Mouse (Mus musculus) gastrocnemius, postnatal 10 days (tissue): Measurements from ENCODE around the gene Peg3. TPM values are rescaled to one million over a fixed set of nuclear protein-coding genes. Genes with fewer than 3 reads are reported as not detected.
A peak's percentile ranks its signal among the peaks of the same experiment; 100 is the strongest.

Experiments used
- DNase-seq: peaks from one replicate; pipeline ENCODE4 v3.0.0; 2021; ENCODE audit warnings: mixed read lengths
- total RNA-seq, 2 experiments: library from RNA; stranded (reverse); gene quantifications; 2 replicates each; pipeline ENCODE4 v1.2.3; 2021

Peg3 gene
- total RNA-seq, 2 experiments from 2014 or later: 160 to 196 TPM

- no peak for DNase-seq
Observed at GRCm38 (mm10) chr7:6709396-6709795, 20.8 kb downstream of the Peg3 start.

DNA sequence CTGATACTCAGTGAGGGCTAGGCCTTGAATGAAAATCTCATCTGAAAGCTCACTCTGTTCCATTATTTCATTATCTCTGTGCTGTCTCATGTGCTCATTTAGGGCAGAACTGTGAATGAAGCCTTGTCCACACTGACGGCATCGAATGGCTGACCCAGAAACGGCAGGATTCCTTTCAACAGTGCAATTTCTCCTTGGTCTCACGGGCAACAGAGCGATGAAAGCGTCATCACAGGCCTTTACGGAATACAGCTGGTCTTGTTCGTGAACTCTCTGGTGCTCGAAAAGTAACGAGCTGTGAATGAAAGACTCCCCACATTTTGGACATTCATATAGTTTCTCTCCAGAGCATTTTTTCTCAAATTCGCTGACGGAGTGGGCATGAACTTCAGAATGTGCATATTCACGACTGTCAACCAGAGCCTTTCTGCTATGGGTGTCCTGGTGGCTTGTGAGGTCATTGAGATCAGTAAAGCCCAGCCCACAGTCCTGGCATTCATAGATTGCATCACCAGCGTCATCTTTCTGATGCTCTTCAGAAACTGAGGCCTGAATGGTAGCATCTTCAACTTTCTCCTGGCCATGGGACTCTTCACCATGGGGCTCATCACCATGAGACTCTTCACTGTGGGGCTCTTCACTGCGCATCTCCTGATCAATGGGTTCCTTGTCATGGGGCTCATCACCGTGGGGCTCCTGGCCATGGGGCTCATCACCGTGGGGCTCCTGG is 21.6 kb downstream of the Peg3 start:
- no peak for DNase-seq

- no peak for DNase-seq
Observed at GRCm38 (mm10) chr7:6707416-6708015, 22.7 kb downstream of the Peg3 start.

GRCm38 (mm10) chr7:6699230-6699629 is 31.0 kb downstream of the Peg3 start:
- no peak for DNase-seq

DNA sequence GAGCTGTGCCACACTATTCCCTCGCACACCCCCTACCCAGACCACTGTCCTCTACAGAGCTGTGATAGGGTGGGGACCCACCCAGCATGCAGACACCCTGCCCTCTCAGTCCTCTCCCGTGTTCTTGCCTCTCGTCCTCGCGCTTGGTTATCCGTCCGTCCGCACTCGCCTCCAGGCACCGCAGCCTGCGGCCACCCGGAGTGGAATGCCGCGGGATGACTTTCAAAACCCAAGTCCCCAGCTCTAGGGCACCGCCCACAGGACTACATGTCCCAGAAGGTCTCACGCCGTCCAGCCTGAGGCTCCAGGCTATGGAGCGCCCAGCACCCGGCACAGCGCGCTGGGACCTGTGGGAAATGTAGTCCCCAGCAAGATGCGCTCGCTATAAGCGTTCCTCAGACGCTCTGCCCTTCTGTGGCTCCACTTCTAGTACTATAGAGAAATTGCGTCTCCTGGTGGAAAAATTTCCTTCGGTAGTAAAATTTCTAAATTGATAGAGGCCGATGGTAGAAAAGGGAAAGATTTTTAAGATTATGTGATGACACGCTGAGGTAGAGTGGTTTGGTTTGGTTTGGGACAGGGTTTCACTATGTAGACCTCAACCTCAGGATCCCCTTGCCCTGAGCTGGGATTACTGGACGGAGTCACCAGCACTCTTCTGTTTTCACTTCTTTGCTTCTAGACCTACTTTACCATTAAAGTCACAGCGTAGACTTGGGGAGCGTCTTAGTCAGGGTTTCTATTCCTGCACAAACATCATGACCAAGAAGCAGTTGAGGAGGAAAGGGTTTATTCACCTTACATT is 33.8 kb downstream of the Peg3 start, which contains the start of gene Zim1:
Gene Zim1 (minus strand): TSS at position 210 of the 805 bp plus-strand sequence.
- peak; percentile 82 for DNase-seq

- DNase-seq: no peak
Observed at GRCm38 (mm10) chr7:6685511-6685910, 44.7 kb downstream of the Peg3 start.

DNA sequence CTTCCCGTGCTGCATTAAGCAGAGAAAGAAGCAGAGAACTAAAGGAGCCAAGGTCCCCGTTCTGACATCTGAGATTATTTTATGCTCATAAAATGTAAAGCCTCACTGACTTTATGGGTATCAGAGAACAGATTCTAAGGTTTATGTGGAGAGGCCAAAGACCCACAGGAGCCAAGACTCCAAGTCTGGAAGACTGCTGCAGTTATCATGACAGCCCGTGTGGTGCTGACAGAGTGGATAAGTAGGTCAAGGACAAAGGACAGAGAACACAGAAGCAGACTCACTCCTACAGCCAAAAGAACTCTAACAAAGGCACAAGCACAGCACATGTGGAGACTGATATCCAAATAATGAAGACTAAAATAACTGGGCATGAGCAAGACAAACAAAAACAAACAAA is 63.5 kb downstream of the Peg3 start:
- DNase-seq: no peak

- no peak for DNase-seq
Observed at GRCm38 (mm10) chr7:6663430-6663829, 66.8 kb downstream of the Peg3 start.

DNA sequence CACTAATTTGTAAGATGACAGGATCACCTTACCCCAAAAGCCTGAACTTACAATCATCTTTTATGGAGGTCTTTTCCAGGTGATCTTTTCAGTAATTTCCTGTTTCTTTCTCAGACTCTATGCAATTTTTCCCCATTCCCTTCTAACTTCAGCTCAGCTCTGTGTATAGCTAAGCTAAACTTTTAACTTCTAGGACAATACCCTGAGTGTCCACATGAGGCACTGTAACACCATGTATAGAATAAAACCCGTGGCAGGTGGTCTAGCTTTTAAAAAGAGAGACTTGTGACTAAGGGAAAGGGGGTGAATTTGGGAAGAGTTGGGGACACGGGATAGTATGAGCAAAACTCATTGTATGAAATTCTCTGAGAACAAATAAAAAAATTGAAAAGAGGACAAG is 70.6 kb downstream of the Peg3 start:
- no peak for DNase-seq

DNA sequence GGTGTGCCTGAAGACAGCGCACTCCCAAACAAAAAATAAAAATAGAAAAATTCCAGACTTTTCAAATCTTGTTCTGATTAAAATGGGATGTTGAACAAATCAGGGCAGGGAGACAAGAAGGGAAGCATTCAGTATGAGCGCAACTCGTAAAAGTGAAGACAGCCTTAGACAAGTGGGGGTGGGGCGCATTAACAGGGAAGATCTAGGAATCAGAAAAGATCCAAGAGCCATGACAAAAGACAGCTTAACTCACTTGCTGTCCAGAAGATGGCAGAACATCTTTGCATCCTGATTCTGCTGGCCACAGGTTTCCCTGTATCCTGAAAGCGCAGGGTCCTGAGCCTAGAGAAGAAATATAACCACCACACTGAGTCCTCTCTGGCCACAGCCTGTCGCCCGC is 71.6 kb downstream of the Peg3 start:
- DNase-seq: no peak

Other genes starting within 250 kb of the Peg3 start
- gene Olfr5, start 243.5 kb downstream of the Peg3 start, total RNA-seq: not detected
- gene Olfr1347, start 230.7 kb downstream of the Peg3 start, total RNA-seq: not detected
- gene Olfr1348, start 221.7 kb downstream of the Peg3 start, total RNA-seq: not detected
- gene Olfr1349, start 207.5 kb downstream of the Peg3 start, total RNA-seq: not detected
- gene Olfr1350, start 165.6 kb downstream of the Peg3 start, total RNA-seq: not detected
- 100 to 1,000 TPM; 112 to 137 TPM for gene Zim1, start 34.0 kb downstream of the Peg3 start, total RNA-seq
- 1 to 10 TPM; 5.9 to 6.5 TPM for gene Usp29, start 147 bp upstream of the Peg3 start, total RNA-seq